Mouse (Mus musculus): Measurements from ENCODE around the gene Plp1. TPM values are rescaled to one million over a fixed set of nuclear protein-coding genes. Genes with fewer than 3 reads are reported as not detected.
A peak's percentile ranks its signal among the peaks of the same experiment; 100 is the strongest.

Gene Plp1
- polyA plus RNA-seq, 1 experiment from 2014 or later, result 5.4 TPM

DNA sequence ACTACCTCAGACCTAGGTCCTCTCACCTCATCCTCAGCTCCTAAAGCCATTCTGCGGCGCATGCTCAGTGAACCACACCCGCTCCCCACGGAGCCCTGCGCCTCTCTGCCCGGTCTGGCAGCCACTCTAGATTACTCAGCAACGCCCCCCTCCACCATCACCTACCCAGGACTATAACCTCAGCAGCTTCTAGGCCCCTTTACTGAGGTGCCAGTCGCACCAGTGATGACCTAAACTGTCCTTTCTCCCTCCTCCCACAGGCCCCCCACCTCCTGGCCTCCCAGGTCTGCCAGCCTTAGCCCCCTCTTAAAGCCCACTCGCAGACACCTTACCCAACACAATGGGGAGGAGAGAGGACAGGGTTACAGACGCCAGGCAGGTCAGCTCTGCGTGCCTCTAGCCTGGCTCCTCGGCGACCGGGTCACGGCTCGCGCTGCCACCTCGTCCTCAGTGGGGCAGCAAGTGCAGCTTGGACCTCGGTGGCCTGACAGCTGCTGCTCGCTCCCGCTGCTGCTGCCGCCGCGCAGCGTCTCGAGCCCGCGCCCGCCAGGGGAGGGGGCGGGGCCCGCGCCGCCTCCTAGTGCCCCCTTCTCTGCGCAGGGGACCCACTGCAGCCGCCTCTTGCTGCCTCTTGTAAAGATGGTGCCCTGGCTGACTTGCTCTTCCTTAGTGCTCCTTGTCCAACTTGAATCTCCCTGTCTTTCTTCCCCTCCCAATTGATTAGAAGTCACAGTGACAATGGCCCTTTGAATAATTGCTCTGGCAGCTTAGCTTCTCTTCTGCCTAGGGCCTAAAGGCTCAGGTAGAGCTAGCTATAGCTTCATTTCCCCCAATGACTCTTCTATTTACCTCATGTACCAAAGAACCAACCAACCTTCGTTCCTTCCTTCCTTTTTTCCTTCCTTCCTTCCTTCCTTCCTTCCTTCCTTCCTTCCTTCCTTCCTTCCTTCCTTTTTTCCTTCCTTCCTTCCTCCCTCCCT is 45.9 kb downstream of the Plp1 start, which contains the start of gene Rab9b:
Gene Rab9b (minus strand): TSS at position 695 of the 980 bp plus-strand sequence.
- Histone ChIP-seq H3K4me2 (peak within 1 kb of the TSS; percentile 71), H3K9me3 (no peaks in the 10 kb centered on the region), H3K36me3 (no peaks in the 10 kb centered on the region), H3K9ac (replicated peaks) (peak within 1 kb of the TSS; percentile 42), H3K4me3 (replicated peaks) (peak within 1 kb of the TSS; percentile 49), H3K27me3 (peaks cover 20% of the 10 kb centered on the region), H3K27ac (no peak within 1 kb of the TSS), H3K4me1 (replicated peaks) (no peaks in the 10 kb centered on the region)
- WGBS, result 18% methylated on average over 36 of the region's 36 CpGs
- peak; percentile 82 for ATAC-seq (ENCODE audit: insufficient number of reproducible peaks, insufficient read depth, low FRiP score, low TSS enrichment, low read depth)

Other genes starting within 250 kb of the Plp1 start
- 23.6 and 26.4 TPM in 2 replicates for gene Tceal3, start 231.8 kb upstream of the Plp1 start, polyA plus RNA-seq (2016; fragmentation: Nextera tagmentation; extraction: Ambion mirVana)
- gene Tceal1, start 114.7 kb upstream of the Plp1 start, polyA plus RNA-seq (2016; fragmentation: Nextera tagmentation; extraction: Ambion mirVana), result 9.9 and 10.2 TPM in 2 replicates
- 576 and 582 TPM in 2 replicates for gene Morf4l2, start 79.0 kb upstream of the Plp1 start, polyA plus RNA-seq (2016; fragmentation: Nextera tagmentation; extraction: Ambion mirVana)
- 0.18 TPM in 1 of 2 replicates, not detected in the other for gene Glra4, start 42.5 kb upstream of the Plp1 start, polyA plus RNA-seq (2016; fragmentation: Nextera tagmentation; extraction: Ambion mirVana)
- gene Rab9b, start 46.1 kb downstream of the Plp1 start, polyA plus RNA-seq (2016; fragmentation: Nextera tagmentation; extraction: Ambion mirVana), result 0.35 and 0.39 TPM in 2 replicates
- not detected in 2 replicates for gene H2bfm, start 104.7 kb downstream of the Plp1 start, polyA plus RNA-seq (2016; fragmentation: Nextera tagmentation; extraction: Ambion mirVana)
- 91.2 and 96.7 TPM in 2 replicates for gene Tmsb15b2, start 152.8 kb downstream of the Plp1 start, polyA plus RNA-seq (2016; fragmentation: Nextera tagmentation; extraction: Ambion mirVana)
- 6.9 and 9.4 TPM in 2 replicates for gene Tmsb15l, start 154.2 kb downstream of the Plp1 start, polyA plus RNA-seq (2016; fragmentation: Nextera tagmentation; extraction: Ambion mirVana)
- gene Tmsb15b1, start 154.2 kb downstream of the Plp1 start, polyA plus RNA-seq (2016; fragmentation: Nextera tagmentation; extraction: Ambion mirVana), result 36.9 and 38.8 TPM in 2 replicates
- gene Zcchc18, start 170.5 kb downstream of the Plp1 start, polyA plus RNA-seq (2016; fragmentation: Nextera tagmentation; extraction: Ambion mirVana), result 42.2 and 46.5 TPM in 2 replicates
- 11.2 and 15.4 TPM in 2 replicates for gene Slc25a53, start 215.6 kb downstream of the Plp1 start, polyA plus RNA-seq (2016; fragmentation: Nextera tagmentation; extraction: Ambion mirVana)
- gene Fam199x, start 226.9 kb downstream of the Plp1 start, polyA plus RNA-seq (2016; fragmentation: Nextera tagmentation; extraction: Ambion mirVana), result 15.0 and 15.6 TPM in 2 replicates